Mouse (Mus musculus) NIH3T3 (cell line): ENCODE measurements at regions not wholly inside any gene's neighbourhood (a gene's known extent, or its start where the extent isn't known, plus 50 kb on each side); places are given as distances from the start of the nearest gene placed in this dataset.

Source experiments
- DNase-seq: peaks from one replicate; pipeline ENCODE4 v3.0.0-alpha.2; 2012; ENCODE audit warnings: low read depth

DNA sequence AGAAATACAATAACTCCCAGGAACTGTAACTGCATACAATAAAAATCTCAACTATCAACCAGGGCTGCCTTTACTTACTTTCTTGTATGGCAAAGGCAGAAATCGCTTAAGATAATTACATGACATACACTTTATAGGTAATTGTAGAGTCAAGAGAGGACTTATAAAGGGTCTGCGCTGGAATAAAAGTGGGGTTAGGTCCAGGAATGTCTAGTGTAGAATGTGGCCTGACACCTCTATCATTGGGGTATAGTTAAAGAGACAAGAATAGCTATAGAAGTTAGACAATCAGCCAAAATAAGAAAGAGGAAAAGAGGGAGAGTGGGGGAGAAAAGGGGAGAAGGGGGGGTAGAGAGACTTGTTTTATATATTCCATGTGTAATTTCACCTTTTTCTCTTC lies 144.8 kb upstream of the Gimd1 start:
- no peak for DNase-seq

DNA sequence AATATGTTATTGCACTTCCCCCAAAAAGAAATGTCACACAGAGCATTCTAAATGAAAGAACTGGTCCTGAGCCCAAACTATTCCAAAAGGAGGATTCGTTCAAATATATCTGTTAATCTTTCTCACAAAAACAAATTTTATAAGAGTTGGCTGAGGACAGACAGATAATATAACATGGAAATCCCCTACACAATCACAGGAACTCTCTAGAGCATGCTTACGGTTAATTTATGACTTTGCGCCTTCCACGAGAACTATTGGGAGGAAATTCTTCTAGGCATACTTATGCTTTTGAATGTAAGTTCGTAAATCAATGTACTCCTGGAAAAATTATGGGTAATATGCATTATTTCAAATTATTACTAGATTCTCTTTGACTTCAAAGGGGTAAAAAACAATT lies 144.1 kb upstream of the Gimd1 start:
- no peak for DNase-seq

DNA sequence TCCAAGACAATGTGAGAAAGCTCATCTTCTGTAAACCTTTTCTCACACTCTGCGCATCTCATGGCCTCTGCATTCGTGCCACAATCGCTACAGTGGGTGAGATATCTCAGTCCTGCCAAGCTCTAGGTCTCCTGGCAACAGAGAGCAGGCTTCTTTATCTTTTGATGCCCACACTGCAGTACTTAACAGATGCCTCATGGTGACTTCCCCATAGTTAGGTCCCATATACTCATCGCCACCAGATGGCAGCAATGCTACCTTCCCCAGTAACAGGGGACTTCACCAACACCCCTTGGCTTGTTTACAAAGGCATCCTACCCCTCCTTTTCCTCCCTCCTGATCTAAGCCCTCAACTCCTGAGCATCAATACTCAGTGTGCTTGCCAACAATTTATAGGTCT lies 123.5 kb upstream of the Gimd1 start:
- DNase-seq, result peak; percentile 83

DNA sequence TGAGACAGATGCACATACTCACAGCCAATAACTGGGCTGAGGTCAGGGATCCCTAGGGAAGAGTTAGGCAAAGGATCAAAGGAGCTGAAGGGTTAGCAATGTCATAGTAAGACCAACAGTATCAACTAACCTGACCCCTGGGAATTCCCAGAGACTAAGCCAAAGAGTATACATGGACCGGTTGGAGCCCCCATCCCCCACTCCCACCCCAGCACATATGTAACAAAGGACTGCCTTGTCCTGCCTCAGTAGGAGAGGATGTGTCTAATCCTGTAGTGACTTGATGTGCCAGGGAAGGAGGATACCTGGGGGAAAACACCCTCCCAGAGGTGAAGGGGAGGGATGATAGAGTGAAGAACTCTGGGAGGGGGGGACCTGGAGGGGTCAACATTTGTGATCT lies 119.4 kb upstream of the Gimd1 start:
- DNase-seq, result no peak

DNA sequence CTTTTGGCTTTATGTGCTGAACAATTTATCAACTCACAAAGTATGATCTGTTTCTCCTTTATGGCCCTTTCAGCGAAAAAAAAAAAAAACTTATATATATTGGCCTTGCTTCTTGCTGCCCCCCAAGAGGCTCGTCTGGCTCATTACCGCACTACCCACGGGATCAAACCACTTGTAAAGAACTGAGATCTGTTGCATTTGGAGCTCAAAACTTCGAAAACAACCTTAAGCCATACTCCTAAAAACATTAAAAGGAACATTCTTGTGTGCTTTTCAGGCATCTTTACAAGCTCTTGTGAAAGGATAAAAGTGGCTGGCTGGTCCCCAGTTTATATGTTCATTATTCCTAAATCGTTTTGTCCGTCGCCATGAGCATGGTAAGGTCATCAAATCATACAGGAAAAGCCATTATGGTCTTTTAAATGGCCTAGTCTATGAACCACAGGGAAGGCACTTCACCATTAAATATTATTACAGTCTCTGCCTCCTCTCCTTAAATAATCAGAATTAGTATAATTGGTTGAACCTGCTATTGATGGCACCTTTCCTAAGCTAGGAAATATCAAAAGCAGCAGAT lies 117.0 kb upstream of the Gimd1 start:
- no peak for DNase-seq

DNA sequence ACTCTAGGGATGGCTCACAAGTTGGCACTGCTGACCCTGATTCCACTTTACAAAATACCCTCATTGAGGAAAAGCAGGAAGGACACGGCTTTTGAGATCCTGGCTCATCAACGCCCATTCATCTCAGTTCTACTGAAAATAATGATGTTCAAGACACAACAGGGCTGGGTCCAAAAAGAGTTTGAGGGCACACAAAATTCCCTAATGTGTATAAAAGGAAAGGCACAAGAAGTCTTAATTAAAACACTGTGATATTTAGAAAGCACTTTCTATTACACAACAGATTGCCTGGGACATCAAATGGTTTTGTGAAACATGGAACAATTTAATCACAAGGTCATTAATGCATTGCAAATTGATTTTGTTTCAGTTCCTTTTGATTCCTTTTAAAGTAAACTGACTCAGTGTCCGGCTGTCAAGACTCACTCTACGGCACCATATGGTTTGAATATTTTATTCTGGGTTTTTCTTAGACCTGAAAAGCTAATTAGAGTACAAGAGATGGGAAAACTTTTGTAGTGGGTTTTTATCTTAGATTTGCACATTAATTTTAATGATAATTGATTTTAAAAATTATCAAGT lies 96.2 kb upstream of the Gimd1 start:
- no peak for DNase-seq

DNA sequence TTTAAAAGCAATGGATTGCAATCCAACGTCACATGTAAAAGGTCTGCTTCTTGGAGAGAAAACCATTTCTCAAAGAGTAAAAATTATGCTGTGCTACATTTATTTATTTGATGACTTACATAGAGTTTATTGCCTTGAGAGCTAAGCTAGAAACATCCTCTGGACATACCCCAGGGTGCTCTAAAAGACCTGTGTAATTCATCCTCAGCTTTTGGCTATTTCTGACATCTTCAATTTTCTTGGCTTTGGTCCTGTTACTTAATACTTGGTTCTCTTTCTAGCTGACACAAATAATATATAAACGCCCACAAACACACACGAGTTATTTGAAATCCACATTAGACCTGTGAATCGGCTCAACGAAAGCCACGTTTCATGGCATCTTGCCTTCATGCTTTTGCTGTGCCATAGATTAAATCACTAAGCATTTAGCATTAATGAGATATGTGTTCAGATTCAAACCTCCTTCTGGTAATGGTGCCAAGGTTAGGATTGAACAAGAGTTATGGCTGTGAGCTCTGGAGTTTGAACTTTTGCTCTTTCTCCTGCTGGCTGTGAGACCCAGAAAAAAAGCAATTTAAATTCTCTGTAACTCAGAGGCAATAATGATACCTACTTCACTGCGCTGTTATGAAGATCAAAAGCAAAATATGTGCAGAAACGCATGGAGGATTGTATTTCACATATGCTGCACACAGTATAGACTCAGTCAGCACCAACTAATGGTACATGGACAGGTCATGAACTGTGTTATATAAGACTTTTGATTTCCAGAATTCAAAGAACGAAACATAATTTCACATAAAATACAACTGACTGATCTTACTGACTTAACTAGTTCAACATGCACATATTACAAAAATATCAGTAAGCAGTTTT lies 89.6 kb upstream of the Gimd1 start:
- DNase-seq, result no peak

DNA sequence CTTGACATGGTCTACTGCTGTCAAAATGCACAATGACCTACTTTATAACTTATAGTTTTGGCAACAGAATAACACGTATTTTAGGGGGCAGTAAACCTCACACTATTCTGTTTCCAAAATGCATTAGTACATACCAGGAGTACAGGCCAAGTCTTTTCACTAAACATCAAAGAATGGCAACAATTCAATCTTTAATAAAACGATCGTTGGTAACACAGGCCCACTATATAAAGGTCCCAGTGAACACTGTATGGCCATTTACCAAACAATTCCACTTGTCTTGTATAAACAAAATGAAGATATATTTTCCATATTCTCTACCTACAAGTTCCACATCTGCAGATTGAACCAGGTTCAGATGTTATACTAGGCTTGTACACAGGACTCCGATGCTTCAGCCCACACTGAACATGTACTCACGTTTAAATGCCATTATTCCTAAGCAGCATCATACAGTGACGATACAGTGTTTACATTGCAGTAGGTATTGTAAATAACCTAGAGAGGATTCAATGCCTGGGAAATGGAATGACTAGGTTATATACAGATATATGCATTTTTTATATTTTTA lies 78.3 kb upstream of the Gimd1 start:
- no peak for DNase-seq

DNA sequence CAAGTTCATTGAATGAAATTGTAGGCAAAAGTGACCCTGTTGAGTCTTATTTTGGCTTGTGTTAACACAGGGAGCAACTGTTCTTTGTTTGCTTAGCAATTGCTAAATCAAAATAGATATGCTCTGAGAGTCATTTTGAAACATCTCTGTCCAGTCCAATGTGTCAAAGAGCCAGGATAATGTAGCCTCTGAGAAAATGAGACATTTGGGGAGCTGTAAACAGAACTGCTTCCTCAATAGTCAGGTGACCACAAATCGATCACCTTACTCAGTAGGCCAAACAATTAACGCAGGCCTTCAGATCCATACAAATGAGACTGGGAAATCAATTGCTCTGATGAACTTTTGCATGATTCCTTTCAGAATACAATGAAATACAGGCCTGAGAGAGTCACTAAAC lies 63.9 kb upstream of the Gimd1 start:
- no peak for DNase-seq

DNA sequence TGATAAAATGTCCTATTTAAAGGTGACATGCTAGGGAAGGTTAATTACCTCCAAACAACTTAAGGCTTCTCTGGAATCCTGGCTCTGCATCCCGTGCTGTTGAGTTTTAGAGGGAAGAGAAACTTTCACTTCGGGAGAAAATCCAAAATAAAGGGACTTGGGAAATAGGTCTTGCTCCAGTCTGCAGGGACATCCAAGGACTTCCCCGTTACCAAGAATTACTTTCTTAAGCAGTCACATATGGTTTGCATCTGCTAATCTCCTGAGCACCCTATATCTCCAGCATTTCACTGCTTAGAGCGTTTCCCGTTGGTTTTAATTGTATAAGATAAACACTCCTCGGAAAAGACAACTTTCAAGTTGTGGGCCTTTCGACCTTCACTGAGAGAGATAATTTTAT lies 63.3 kb upstream of the Gimd1 start:
- DNase-seq, result no peak
